Mouse (Mus musculus): ENCODE results near the gene Hist1h3f.
"Not testable (repeated sequence)": the region's sequence is repeated elsewhere in the genome, so short reads cannot be mapped to it uniquely, and the experiment has no call there.

The Hist1h3f gene

DNA sequence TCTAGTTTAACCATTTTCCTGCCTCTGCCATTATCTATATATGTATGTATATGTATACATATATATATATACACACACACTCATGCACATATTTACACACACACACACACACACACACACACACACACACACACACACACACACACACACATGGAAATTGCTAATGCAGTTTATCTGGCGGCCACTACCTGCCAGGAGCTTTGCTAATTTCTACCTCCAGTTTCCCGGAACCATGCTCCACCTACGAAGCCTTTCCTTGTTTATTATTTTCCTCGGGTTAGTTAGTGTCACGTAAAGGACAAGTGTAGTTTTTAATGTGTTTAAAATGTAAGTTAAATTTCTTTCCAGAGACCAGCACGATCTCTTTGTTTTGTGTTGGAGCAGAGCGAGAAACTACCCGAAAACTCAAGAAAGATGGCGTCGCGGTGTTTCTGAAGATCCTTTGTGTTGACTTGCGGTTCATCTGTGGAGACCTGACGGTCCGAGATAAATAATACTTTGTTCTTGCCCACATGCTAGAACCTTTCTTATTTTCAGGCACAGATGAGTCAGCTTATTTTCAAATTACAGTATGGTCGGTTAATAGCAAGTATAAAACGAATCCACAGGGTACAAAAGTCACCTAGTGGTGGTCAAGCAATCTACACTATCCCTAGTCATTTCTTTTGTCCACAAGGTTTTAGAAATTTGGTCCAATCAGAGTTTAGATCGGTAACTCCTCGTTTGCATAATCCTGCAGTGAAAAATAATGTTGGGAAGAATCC lies 19.0 kb downstream of the Hist1h3f start:
- DNase-seq (ENCODE audit: low read depth) = peak; percentile 70

- no peak for DNase-seq (ENCODE audit: low read depth)
These were observed 20.6 kb downstream of the Hist1h3f start for GRCm38 (mm10) chr13:23564482-23564881.

DNA sequence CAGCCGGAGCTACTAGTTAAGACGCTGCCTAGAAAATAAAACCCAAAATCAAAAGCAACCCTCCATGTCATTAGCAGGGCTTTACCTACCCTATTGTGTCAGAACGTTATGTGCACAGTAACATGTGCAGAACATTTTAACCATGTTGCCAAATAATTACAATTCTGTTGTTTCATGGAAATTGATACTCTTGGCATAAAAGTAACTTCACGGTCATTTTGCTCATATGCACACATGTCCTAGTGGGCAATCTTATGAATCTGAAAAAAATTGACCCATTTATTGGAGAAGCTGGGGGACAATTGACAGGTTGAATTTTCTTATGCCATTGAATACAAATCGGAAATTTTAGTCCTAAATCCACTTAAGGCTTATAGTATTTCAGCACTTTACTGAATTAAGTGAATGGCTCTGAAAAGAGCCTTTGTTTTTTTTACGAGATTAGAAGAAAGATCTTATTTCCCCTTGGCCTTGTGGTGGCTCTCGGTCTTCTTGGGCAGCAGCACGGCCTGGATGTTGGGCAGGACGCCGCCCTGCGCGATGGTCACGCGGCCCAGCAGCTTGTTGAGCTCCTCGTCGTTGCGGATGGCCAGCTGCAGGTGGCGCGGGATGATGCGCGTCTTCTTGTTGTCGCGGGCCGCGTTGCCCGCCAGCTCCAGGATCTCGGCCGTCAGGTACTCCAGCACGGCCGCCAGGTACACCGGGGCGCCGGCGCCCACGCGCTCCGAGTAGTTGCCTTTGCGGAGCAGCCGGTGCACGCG lies 26.6 kb downstream of the Hist1h3f start:
- DNase-seq (ENCODE audit: low read depth) = not testable (repeated sequence)

- peak; percentile 84 for DNase-seq (ENCODE audit: low read depth)
These were observed 27.2 kb downstream of the Hist1h3f start, which contains the start of the genes Hist1h2ae and Hist1h2bg for GRCm38 (mm10) chr13:23571022-23571503. Hist1h2ae (minus strand) TSS chr13:23571220. Hist1h2bg (plus strand) TSS chr13:23571396.

GRCm38 (mm10) chr13:23571504-23572217 lies 27.8 kb downstream of the Hist1h3f start:
- not testable (repeated sequence) for DNase-seq (ENCODE audit: low read depth)

DNA sequence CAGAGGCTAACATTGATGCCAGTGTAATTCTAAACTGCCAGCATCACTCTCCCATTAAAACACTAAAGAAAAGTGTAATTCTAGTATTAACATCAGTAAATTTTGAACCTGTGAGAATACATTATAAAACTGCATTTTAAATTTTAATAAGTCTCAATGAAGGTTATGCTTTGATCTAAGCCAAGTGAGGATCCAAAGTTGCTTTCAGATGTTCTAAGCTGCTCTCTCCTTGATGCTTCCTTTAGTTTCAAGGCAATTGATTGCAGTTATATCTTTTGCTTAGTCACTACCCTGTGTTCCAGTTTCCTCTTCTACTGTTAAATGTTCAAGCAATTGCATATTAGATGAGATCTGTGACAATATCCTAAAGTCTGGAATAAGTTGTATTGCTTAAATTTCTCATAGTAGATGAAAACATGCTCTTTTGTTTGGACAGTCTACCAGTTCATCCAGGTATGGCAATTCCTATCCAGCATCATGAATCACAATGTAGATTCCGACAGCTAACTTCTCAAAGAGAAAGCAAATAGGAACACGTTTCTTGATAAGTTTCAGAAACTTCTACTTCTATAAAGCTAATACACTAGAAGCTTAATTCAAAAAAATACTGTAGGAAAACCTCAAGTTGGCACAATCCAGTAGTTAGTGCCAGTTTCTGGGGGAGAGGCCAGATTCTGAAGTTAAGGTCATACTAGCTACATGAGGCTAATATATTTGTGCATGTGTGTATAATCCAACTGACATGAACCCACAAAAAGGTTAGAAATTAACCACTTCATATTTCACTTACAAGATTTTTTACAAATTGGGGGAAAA lies 28.6 kb downstream of the Hist1h3f start:
- DNase-seq (ENCODE audit: low read depth) = no peak

DNA sequence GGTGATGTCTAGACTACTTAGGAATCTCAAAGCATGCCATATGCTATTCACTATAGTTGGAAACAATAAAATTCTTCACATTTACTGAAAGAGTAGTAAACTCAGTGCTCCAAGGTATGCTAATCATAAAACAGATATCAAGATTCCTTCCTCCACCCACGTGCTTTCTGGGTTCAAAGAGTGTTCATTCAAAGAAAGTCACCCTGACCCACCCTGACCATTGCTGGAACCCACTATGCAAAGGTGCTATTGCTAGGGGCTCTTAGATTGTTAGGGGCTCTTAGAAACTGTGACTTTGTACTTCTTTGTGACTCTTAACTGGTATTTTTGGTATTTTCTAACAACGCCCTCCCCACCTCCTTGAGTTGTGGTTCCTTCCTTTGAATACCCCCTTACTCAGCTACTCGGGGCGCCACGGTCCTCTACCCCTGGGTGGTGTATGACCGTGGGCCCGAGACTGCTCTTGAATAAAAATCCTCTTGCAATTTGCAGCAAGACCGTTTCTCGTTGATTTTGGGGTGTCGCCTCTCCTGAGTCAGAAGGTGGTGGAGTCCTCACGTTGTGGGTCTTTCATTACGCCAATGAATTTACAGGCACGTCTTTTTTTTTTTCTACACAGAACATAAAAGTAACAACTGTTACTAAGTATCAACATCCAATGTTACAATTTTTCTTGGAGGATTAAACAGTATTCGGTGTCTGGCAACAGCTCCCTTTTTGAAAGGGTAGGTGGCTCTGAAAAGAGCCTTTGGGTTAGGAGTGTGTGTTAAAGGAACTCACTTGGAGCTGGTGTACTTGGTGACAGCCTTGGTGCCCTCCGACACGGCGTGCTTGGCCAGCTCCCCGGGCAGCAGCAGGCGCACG lies 29.4 kb downstream of the Hist1h3f start:
- not testable (repeated sequence) for DNase-seq (ENCODE audit: low read depth)

DNA sequence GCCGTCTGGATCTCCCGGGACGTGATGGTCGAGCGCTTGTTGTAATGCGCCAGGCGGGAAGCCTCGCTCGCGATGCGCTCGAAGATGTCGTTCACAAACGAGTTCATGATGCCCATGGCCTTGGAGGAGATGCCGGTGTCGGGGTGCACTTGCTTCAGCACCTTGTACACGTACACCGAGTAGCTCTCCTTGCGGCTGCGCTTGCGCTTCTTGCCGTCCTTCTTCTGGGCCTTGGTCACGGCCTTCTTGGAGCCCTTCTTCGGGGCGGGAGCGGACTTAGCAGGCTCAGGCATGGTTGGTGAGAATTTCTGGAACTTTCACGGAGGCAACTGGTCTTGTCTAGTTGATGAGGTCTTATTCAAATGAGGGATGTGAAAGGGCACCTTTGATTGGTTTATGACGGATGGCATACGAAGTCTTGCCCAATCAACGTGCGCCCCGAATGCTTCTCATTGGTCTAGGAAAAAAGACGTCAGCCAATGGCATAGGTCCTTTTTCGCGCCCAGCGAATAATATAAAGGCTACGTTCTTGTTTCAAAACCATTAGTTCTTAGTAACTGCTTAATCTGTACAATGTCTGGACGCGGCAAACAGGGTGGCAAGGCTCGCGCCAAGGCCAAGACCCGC lies 30.2 kb downstream of the Hist1h3f start, which contains the start of the genes Hist1h2bf and Hist1h2ad:
Gene Hist1h2bf, minus strand, starts transcription at position 299 of the 627 bp plus-strand sequence.
Gene Hist1h2ad, plus strand, starts transcription at position 484 of the 627 bp plus-strand sequence.
- peak; percentile 95 for DNase-seq (ENCODE audit: low read depth)

GRCm38 (mm10) chr13:23574546-23575170 lies 30.8 kb downstream of the Hist1h3f start:
- DNase-seq (ENCODE audit: low read depth) = not testable (repeated sequence)

- peak; percentile 84 for DNase-seq (ENCODE audit: low read depth)
These were observed 31.5 kb downstream of the Hist1h3f start, which contains the start of gene Hist1h3d for GRCm38 (mm10) chr13:23575271-23575851. Hist1h3d (plus strand) TSS chr13:23575763.

- DNase-seq (ENCODE audit: low read depth) = not testable (repeated sequence)
These were observed 32.0 kb downstream of the Hist1h3f start for GRCm38 (mm10) chr13:23575864-23576313.

DNA sequence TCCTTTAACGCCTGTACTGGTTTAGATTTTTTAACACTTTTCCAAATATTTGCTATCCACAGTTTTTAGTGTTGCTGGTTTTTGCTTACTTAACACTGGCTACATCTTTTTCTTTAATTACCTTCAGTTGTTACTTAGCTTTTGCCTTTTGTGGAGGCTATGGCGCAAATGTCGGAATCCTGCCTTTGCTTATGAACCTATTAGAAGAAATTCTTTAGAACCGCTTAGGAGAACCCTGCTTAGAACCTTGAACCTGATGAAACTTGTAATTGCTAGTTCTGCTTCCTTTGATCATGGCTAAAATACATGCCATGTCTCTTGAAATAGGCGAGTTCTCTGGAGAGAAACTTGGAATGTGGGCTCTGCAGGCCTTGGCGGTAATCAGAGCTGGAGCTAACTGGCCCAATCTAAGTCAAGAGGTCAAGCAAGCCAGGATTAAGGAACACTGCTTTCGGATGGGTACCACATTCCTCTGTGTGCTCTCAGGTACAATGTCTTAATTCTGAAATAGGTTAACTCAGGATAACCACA lies 32.6 kb downstream of the Hist1h3f start:
- peak; percentile 31 for DNase-seq (ENCODE audit: low read depth)

GRCm38 (mm10) chr13:23576906-23577639 lies 33.2 kb downstream of the Hist1h3f start:
- DNase-seq (ENCODE audit: low read depth) = no peak

DNA sequence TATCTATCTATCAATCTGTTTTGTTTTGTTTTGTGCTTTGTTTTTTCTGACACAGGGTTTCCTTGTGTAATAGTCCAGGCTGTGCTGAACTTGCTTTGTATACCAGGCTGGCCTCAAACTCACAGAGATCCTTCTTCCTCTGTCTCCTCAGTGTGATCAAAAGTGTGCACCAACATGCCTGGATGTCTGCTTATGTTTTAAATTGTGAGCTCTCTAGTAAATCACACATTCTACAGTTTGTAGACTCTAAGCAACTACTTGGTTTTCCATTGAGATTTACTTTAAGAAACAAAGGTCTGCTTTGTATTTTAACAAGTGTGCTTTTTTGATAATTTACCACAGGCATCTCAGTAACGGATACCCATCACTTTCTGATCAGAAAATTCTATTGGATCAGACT lies 34.0 kb downstream of the Hist1h3f start:
- DNase-seq (ENCODE audit: low read depth) = no peak

- DNase-seq (ENCODE audit: low read depth) = peak; percentile 97
These were observed 37.8 kb downstream of the Hist1h3f start, which contains the start of gene Hist1h4d for GRCm38 (mm10) chr13:23581408-23582218. Hist1h4d (plus strand) TSS chr13:23581598.

DNA sequence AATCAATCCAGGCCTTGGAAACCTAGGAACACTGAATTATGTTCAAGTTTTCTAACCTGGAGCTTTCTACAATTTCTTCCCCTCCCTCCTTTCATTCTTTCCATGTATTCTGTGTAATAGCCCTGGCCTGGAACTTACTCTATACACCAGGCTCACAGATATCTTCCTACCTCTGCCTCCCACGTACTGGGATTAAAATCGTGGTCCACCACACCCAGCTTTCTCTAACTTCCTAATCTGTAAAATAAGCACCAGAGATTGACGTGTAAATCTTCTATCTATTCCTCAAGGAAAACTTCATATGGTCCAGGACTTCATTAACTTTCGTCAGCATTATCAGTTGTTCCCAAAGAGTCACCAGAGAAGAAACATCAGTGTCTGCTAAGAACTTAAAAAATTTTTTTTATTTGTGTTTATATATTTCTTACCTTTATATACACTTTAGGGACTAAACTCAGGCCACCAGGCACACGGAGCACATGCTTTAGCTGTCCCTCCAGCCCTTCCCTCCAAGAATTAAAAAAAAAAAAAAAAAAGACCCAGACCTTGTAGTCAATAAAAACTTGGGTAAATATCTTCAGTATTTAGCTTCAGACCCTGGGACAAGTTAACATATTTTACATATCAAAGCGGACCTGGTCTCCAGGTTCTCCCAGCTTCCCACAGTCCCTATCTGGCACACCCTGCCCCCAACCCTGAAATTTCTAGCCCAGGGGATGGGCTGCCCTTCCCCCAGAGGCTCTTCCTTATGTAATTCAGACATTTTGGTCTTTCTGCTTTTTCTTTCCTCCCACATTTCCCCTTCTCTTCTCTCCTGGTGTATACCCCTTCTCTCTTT lies 38.6 kb downstream of the Hist1h3f start:
- DNase-seq (ENCODE audit: low read depth) = no peak
